Mouse (Mus musculus) thymus, postnatal 25 days (tissue): Measurements from ENCODE around the gene Sema3g.
A peak's percentile ranks its signal among the peaks of the same experiment; 100 is the strongest.

Source experiments
- DNase-seq: peaks from one replicate; pipeline ENCODE4 v3.0.0; 2022

Gene Sema3g

GRCm38 (mm10) chr14:31233070-31233995, 15.7 kb downstream of the Sema3g start:
- DNase-seq, result no peak

DNA sequence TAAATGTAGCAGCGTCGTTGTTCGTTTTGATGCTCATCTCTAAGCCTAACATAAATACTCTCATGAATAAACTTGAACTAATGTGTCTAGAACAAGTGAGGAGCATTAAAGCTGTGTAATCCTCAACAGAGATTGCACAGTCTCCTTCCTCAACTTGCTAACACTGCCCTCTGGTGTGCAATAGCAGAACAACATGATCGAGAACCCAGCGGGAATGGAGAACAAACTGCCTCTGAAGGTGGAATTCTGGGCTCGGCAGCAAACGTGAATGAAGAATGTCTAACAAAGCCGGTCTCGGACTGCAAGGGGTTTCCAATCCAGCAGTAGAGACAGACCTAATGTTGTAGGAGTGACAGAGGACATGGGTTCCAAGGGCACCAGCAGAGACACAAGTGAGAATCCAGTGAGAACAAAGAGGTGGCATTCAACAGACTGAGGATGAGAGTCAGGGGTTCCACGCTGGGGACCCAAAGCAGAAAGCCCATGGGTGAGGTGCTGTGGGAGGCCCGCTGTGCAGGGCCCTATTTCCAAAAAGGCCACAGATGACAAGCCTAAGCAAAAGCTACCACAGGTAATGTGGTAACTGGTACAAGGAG, 16.4 kb downstream of the Sema3g start:
- peak; percentile 73 for DNase-seq

DNA sequence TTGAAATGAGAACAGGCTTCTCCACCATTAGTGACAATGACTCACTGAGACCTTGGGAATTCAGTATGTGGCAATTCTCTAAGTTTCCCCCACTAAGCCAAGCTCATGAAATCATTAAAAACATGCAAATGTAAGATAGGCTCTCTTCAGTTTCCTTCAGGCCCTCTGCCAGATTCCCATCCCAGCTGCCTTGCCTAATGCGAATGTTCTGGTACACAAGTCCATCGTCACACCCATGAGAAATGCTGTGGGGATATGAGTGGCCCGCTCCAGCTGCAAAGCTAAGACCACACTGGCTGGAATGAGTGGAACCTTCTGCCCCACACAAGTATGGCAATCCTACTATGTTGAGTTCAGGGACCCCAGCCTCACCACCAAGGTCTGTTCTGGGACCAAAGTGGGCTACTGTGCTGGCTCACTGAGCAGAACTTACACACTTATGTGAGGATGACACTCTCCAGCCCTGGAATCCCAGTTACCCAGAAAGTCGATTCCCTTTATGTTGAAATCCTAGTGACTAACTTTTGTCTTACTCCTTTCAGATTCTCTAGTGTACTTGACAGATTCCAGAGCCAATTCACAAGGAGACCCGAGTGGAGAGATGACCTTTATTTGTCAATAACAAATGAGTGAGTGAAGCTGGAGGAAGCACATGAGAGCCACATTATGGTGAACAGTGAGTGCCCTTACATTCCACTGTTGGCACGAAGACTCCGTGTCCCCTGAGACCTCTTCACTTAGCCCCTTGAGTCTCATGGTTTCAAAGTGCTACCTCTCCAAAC, 19.6 kb downstream of the Sema3g start:
- no peak for DNase-seq

- DNase-seq, result no peak
Measured at GRCm38 (mm10) chr14:31240528-31240927, 22.9 kb downstream of the Sema3g start.

DNA sequence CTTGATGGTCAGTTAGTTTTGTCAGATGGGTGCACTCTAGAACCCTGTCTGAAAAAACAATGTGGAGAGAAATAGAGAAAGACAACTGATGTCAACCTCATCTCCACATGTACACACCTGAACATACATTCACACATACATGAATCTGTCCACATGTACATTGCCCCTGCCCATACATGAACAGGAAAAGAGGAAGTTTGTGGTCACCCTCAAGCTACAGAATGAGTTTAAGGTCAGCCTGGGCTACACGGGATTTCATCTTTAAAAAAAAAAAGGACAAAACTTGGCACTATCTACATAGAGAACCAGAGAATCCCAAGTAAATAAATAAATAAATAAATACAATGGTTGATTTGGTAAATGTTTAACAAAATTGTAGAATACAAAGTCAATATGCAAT, 27.1 kb downstream of the Sema3g start:
- DNase-seq, result no peak

DNA sequence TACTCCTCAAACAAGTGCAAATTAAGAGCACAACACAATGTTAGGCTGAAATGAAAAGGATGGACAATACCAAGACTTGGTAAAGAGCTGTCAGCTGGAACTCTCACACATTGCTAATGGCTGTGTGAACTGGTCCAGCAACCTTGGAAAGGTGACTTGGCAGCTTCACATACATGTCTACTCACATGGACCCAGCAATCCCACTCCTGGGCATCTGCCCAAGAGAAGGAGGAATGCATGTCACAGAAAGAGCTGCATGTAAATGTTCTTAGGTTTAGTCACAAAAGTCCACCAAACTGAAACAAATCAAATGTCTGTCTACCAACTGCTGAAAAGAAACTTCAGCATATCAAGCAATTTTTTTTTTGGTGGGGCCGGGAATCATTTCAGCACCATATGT, 28.3 kb downstream of the Sema3g start:
- DNase-seq, result no peak

GRCm38 (mm10) chr14:31248396-31248795, 30.7 kb downstream of the Sema3g start:
- DNase-seq, result no peak

GRCm38 (mm10) chr14:31250222-31251083, 32.8 kb downstream of the Sema3g start:
- DNase-seq, result no peak

DNA sequence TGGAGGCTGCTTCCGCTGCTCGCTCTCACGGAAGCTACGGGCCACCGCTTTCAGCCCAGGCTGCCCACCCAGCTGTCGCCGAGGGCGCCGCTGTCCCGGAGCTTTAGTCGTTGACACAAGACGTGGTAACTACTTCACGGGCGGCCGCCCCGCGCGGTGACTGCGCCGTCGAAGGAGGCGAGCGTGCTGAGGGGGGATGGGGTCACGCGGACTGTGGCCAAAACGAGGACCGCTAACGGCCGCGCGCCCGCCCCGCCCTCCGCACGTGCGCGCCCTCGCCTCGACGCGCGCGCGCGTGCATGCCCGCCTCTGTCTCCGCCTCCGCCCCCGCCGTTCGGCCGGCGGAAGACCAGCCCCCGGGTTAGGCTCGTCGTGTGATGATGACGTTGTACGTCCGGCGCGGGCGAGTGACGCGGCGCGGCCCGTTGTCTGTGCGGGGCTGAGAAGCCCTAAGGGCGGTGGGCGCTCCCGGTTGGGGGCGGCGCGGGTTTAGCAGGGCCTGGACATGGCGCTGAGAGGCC, 33.5 kb downstream of the Sema3g start, which contains the start of the genes Phf7 and Bap1:
Phf7 (minus strand) TSS at position 234 of the 521 bp plus-strand sequence.
Bap1 (plus strand) TSS at position 367 of the 521 bp plus-strand sequence.
- peak; percentile 97 for DNase-seq

DNA sequence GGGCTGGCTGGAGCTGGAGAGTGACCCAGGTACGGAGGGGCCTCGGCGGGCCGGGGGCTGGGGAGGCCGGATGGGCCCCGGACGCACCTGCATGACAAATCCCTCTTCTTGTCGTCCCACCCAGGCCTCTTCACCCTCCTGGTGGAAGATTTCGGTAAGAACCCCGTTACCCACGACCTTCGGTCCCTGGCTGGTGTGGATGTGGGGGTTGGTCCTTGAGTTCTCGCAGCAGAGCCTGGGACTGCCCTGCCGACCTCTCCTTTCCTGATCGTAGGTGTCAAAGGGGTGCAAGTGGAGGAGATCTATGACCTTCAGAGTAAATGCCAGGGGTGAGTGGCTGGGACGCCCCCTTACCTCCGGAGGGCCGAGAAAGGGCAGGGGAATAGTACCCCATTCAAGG, 34.0 kb downstream of the Sema3g start:
- no peak for DNase-seq

GRCm38 (mm10) chr14:31252091-31252490, 34.4 kb downstream of the Sema3g start:
- no peak for DNase-seq

- no peak for DNase-seq
Measured at GRCm38 (mm10) chr14:31258476-31259050, 40.9 kb downstream of the Sema3g start.

DNA sequence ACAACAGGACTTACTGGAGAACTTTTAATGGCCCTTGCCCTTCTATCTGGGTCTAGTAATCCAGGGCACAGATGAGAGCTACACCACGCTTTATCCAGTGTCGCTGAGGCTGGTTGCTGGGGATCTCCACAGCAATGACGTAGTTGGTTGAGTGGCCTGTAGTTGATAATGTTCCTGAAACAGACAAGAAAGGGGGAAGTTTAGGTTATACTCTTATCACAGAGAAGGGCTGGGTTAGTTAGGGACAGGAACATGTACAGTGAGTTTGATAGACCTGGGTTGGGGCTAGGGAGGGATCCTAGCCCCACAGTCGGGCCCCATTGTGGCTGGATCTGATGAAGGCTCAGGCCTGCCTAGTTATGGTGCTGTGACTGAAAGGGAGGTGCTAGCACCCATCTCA, 42.7 kb downstream of the Sema3g start:
- no peak for DNase-seq

DNA sequence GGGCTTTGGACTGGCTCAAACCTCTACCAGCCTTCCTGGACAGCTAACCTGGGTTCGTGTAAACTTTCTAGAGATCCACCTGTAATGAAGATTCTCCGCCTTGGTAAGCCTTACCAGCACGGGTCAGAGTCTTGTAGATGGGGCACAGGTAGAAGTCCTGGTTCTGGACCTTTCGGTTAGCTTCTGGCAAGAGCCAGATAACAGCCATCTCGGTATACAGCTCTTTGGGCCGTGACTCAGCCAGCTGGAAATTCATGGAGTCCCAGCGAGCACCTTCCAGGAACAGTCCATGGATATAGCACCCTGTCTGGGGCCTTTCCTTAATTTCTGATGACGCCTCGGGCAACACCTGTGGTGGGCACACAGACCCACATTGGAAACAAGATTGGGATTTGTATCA, 43.3 kb downstream of the Sema3g start:
- no peak for DNase-seq

DNA sequence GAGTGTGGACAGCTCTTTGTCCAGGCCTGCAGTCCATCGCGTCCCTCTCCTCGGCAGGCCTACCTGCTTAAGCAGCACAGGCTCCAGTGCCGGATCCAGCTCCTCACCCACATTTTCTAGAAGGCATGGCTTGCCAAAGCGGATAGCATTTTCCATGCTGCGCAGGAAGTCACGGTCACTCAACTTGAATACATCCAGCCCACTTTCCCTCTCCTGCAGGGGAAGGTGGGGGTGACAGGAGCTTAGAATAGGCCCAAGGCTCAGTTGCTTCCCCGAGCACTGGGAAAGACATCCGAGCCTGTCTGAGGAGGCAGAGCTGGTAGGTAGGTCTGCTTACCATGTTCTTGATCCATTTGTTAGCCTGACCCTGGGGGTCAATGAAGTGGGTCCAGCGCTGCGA, 50.0 kb downstream of the Sema3g start:
- no peak for DNase-seq

DNA sequence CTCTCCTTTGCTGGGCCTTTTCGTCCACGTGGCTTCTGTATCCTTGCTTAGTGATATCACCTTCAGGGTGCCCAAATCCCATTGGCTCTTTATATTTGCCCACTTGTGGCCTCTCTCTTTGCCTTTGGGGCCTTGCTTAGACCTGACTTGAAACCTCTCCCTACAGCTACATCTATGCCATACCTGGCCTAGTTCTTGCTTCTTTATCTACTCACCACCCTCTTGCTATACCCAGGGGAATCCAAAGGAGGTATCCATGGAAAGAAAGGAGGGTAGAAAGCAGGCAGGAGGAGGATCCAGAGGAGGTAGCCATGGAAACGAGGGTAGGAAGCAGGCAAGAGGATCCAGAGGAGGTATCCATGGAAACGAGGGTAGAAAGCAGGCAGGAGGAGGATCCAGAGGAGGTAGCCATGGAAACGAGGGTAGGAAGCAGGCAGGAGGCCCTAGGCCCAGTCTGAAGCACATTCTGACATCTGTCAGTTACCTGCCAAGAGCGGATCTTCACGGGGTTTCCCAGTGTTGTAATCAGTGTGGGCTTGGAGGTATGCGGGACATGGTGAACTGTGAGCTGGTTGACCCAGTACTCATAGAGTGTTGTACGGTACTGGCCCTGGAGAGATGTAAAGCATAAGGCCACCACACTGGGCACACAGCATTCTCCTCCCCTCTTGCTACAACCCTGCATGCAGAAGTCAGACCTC, 50.8 kb downstream of the Sema3g start:
- DNase-seq, result no peak

GRCm38 (mm10) chr14:31269456-31270100, 51.9 kb downstream of the Sema3g start:
- DNase-seq, result peak; percentile 13

GRCm38 (mm10) chr14:31271121-31271520, 53.5 kb downstream of the Sema3g start:
- no peak for DNase-seq

GRCm38 (mm10) chr14:31272164-31272563, 54.5 kb downstream of the Sema3g start:
- DNase-seq, result peak; percentile 78
